Mouse (Mus musculus): Measurements from ENCODE around the gene Slc28a2. TPM values are rescaled to one million over a fixed set of nuclear protein-coding genes. Genes with fewer than 3 reads are reported as not detected.
A peak's percentile ranks its signal among the peaks of the same experiment; 100 is the strongest.
"Not testable (repeated sequence)": the region's sequence is repeated elsewhere in the genome, so short reads cannot be mapped to it uniquely, and the experiment has no call there.

The Slc28a2 gene
- polyA plus RNA-seq, 1 experiment = 0.04 TPM

DNA sequence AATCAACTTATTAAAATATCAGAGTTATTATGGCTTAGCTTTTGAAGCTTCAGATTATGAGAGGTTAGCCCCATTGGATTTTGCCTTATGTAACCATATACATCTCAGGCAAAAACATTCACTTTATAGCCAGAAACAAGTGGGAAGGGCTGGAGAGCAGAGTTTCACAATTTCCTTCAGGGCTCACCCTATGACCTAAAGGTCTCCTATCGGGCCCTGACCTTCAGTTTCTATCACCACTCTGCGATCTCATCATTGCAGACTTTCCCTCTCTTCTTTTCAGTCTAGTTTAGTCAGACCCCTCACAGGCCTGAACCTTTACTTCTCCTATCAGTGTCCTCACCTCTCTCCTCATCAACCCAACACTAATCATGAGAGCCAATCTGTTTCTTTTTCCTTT lies 18.7 kb upstream of the Slc28a2 start:
- TF ChIP-seq CTCF (IDR thresholded peaks at IDR 0.05; ENCODE audit: borderline replicate concordance, extremely low read depth, insufficient read depth, insufficient read length) = no peak
- TF ChIP-seq POLR2A (IDR thresholded peaks at IDR 0.05; ENCODE audit: borderline replicate concordance, extremely low read depth, insufficient read depth, insufficient read length, poor library complexity, severe bottlenecking) = no peak
- no peak for DNase-seq (ENCODE audit: low read depth)

DNA sequence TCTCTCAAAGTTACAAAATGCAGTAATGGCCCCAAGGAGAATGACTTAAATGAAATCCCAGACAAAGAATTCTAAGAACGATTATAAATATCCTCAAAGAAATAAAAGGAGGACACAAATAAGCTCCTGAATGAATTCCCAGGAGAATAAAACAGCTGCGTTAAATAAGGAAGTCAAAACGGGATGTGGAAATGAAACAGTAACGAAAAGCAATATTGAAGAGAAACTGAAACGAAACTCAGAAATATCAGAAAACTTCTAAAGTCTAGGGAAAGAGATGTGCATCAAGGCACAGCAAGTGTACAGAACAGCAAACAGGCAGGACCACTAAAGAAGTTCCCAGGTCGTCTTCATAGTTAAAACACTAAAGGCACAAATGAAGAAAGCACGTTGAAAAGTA lies 17.3 kb upstream of the Slc28a2 start:
- TF ChIP-seq POLR2A (IDR thresholded peaks at IDR 0.05; ENCODE audit: borderline replicate concordance, extremely low read depth, insufficient read depth, insufficient read length, poor library complexity, severe bottlenecking) (no peak), CTCF (IDR thresholded peaks at IDR 0.05; ENCODE audit: borderline replicate concordance, extremely low read depth, insufficient read depth, insufficient read length) (no peak)
- DNase-seq (ENCODE audit: low read depth) = no peak

DNA sequence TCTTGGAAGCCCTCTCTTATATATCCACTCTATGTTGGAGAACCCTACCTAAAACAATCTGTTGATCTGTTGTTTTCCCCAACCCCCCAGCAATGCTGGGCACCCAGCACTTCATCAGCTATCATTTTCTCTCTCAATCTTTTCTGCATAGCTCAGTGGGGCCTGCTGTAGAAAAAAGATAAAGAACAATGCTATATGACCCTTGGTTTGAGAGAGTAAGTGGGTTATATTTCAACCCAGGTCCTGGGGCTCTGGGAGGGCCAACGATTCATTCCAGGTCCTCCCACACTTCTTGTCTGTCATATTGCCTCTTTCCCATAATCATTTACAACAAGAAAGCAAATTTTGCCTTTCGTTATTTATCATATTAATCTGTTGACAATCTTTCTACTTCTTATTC lies 368 bp downstream of the Slc28a2 start:
- DNase-seq (ENCODE audit: low read depth) = not testable (repeated sequence)

DNA sequence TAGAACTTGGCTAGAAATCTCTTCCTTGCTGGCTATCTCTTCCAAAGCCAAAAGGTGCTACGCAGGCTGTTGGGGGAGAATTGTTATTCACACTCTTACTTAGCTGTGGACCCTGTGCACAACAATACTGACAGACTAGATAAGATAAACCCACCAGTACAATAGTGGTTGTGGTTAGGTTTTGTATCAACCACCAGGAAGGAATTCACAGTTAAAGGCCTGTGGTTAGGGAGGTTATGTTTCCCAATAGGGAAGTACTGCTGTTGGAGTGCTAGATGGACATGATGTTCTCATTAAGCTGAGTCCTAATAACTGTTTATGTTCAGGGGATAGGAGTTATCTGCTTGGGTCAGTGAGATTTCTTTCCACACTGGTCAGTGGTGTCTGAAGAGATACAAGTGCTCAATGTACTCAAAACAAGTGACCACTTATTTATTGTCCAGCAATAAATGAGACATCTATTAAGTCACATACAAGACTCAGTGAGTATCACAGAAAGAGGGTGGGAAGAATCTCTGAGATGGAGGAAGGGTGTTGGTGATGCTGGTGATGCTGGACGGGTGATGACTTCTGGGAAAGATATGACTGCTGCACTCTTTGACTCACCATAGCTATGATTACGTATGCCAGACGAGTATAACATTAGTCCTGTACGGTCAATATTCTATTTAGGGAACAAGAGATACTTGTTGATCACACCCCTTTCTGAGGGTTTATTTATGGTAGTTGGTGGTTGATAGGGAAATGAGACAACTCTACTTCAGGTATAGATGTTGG lies 12.6 kb downstream of the Slc28a2 start:
- not testable (repeated sequence) for DNase-seq (ENCODE audit: low read depth)

DNA sequence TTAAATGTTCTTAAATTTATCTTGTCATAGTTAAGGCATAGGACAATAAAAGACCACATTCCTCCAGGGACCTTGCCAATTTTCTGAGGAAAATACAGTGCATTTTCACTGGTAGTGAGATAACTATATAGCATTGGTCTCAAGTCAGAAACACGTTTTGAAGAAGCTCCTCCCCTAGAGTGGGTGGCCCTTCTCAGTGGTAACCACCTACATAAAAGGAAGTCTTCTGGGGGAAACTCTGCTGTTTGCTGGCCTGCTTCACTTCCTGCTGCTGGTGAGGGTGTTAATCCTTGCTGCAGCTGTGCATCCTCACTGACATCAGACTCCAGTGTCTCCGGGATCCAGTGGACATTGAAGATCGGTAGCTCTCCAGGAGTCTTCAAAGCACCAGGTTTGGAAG lies 14.2 kb downstream of the Slc28a2 start:
- not testable (repeated sequence) for DNase-seq (ENCODE audit: low read depth)

DNA sequence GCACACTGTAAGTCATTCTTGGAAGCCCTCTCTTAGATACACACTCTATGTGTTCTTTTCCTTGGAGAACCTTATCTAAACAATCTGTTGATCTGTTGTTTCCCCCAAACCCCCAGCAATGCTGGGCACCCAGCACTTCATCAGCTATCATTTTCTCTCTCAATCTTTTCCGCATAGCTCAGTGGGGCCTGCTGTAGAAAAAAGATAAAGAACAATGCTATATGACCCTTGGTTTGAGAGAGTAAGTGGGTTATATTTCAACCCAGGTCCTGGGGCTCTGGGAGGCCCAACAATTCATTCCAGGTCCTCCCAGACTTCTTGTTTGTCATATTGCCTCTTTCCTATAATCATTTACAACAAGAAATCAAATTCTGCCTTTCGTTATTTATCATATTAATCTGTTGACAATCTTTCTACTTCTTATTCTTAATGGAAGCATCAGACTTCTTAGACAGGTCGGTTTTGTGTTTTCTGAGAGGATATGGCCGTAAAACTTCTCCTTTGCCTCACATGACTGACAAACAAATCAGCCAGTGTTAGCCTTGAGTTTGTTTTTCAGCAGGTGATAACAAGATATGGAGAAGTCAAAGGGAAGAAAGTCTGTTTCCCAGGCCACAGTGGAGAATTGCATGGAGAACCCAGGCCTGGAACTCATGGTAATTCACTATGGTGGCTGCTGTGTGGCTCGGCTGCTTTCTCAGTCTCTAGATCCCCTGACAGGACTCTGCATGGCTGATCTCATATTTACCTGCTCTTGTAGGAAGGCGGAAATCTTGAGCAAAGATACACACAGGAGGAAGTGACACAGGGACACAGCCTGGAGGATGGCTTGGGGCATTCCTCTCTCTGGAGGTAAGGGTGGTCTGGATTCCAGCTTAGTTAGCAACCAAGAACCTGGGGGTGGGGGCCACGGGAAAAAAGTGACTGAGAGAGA lies 15.0 kb downstream of the Slc28a2 start:
- DNase-seq (ENCODE audit: low read depth) = no peak
- TF ChIP-seq CTCF (IDR thresholded peaks at IDR 0.05; ENCODE audit: borderline replicate concordance, extremely low read depth, insufficient read depth, insufficient read length) (no peak), POLR2A (IDR thresholded peaks at IDR 0.05; ENCODE audit: borderline replicate concordance, extremely low read depth, insufficient read depth, insufficient read length, poor library complexity, severe bottlenecking) (no peak)

DNA sequence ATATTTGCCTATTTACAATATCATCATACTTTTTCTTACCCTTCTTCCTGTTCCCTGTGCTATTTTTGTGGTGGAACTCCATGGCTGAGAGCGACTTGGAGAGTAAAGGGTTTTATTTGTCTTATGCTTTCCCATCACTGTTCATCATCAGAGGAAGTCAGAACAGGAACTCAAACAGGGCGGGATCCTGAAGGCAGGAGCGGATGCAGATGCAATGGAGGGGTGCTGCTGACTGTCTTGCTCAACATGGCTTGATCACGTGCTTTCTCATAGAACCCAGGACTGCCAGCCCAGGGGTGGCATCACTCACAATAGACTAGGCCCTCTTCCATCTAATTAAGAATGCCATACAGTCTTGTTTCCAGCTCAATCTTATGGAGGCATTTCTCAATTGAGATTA lies 24.1 kb downstream of the Slc28a2 start:
- DNase-seq (ENCODE audit: low read depth) = no peak
- TF ChIP-seq CTCF (IDR thresholded peaks at IDR 0.05; ENCODE audit: borderline replicate concordance, extremely low read depth, insufficient read depth, insufficient read length) = no peak
- TF ChIP-seq POLR2A (IDR thresholded peaks at IDR 0.05; ENCODE audit: borderline replicate concordance, extremely low read depth, insufficient read depth, insufficient read length, poor library complexity, severe bottlenecking) = no peak

DNA sequence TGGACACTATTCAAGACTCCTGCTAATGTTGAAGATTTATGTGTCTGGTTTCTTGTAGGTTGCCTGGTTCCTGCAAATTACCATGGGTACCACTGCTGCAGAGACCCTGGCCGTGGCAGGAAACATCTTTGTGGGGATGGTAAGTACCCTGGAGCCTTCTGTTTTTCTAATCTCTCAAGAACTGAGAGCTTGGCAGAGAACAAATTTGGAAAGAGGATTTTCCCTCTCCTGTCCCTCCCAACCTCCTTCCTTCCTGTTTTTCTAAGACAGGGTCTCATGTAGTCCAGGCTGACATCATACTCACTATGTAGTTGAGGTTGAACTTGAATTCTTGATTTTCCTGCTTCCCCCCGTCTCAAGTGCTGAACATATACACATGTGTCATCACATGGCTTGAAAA lies 26.1 kb downstream of the Slc28a2 start:
- DNase-seq (ENCODE audit: low read depth) = no peak
- TF ChIP-seq CTCF (IDR thresholded peaks at IDR 0.05; ENCODE audit: borderline replicate concordance, extremely low read depth, insufficient read depth, insufficient read length) (no peak), POLR2A (IDR thresholded peaks at IDR 0.05; ENCODE audit: borderline replicate concordance, extremely low read depth, insufficient read depth, insufficient read length, poor library complexity, severe bottlenecking) (no peak)

DNA sequence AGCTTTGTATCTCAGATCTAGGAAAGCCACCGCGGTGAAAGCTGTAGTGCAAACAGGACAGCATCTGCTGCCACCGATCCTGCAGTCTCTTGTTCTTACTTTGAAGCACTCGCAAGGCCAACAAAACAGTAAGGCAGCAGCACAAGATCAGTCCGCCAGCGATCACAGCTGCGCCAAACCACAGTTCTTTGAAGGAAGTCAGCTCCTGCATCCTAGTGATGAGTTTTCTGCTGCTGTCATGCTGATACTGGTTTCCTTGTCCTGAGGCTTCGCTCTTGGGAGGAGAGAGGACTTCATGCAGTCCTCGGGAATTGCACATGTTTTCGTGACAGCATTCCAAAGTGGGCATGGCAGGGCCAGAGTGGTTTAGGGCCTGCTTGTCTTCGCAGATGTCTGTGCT lies 40.6 kb downstream of the Slc28a2 start:
- TF ChIP-seq POLR2A (IDR thresholded peaks at IDR 0.05; ENCODE audit: borderline replicate concordance, extremely low read depth, insufficient read depth, insufficient read length, poor library complexity, severe bottlenecking) = no peak
- no peak for TF ChIP-seq CTCF (IDR thresholded peaks at IDR 0.05; ENCODE audit: borderline replicate concordance, extremely low read depth, insufficient read depth, insufficient read length)
- peak; percentile 37 for DNase-seq (ENCODE audit: low read depth)

DNA sequence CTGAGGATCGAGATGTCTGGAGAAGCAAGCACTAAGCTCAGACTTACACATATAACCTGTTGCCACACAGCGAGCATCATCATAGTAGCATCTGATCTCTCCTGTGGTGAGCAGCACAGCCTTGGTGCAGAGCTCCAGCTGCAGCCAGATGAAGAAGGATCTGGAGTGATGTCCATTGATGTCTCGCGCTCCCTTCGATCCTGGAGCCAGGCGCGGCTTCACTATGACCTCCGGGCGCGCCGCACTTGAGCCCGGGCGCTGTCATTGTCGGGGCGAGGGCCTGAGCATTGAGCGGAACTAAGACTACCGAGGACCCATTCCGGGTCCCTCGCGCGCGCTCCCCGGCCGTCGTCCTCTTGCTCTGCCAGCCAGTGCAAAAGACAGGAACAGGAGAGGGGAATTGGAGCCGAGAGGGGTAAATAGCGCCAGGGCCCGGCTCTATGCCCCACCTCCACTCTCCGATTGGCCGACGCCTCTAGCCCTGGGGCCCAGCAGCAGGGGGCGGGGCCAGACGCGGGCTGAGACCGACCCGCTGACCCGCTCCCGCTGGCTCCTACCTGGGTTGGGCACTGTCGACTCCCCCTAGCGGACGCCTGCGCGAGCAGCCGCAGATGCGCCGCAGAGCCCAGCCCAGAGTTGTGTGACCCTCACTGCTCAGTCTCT lies 41.2 kb downstream of the Slc28a2 start:
- TF ChIP-seq CTCF (IDR thresholded peaks at IDR 0.05; ENCODE audit: borderline replicate concordance, extremely low read depth, insufficient read depth, insufficient read length) = peak; percentile 72
- TF ChIP-seq POLR2A (IDR thresholded peaks at IDR 0.05; ENCODE audit: borderline replicate concordance, extremely low read depth, insufficient read depth, insufficient read length, poor library complexity, severe bottlenecking) = 0 out of 2 replicates have a peak, but pooled peaks have one; percentile 16
- peak; percentile 96 for DNase-seq (ENCODE audit: low read depth)

DNA sequence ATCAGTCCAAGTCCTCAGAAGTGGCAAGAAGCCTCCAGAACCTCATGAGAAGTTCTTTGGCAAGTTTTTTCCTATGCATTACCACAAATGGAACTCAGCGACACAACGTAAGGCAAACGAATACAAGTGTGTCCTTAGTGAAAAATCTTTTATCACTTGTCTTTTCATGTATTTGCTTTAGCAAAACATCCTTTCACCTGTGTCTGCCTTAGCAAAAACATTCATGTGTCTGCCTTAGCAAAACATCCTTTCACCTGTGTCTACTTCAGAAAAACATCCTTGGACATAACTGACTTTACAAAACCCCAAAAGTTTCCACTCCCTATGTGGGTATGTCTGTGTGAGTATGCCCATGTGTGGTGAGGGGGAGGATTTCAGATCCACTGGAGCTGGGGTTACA lies 42.9 kb downstream of the Slc28a2 start:
- no peak for DNase-seq (ENCODE audit: low read depth)
- TF ChIP-seq CTCF (IDR thresholded peaks at IDR 0.05; ENCODE audit: borderline replicate concordance, extremely low read depth, insufficient read depth, insufficient read length) (no peak), POLR2A (IDR thresholded peaks at IDR 0.05; ENCODE audit: borderline replicate concordance, extremely low read depth, insufficient read depth, insufficient read length, poor library complexity, severe bottlenecking) (no peak)

DNA sequence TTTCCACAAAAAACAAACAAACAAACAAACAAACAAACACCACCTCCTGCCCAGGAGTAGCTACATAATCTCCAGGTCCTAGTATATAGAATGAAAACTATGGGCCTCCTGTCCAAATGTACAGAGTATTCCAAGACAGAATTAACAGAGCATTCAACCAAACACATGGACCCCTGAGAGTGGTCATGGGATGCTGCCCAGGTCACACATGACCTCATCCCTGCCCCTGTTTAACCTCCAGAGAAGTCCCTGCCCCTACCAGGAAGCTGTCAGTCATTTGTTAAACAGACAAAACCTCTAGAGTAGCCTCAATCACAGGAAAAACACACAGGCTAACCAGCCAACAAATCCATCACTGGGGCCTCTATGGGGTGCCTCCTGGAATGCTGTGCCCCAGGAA lies 50.3 kb downstream of the Slc28a2 start:
- DNase-seq (ENCODE audit: low read depth) = no peak
- TF ChIP-seq CTCF (IDR thresholded peaks at IDR 0.05; ENCODE audit: borderline replicate concordance, extremely low read depth, insufficient read depth, insufficient read length) = no peak
- no peak for TF ChIP-seq POLR2A (IDR thresholded peaks at IDR 0.05; ENCODE audit: borderline replicate concordance, extremely low read depth, insufficient read depth, insufficient read length, poor library complexity, severe bottlenecking)

DNA sequence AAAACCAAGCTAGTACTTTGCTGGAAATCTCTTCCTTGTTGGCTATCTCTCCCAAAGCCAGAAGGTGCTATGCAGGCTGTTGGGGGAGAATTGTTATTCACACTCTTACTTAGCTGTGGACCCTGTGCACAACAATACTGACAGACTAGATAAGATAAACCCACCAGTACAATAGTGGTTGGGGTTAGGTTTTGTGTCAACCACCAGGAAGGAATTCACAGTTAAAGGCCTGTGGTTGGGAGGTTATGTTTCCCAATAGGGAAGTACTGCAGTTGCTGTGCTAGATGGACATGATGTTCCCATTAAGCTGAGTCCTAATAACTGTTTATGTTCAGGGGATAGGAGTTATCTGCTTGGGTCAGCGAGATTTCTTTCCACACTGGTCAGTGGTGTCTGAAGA lies 57.5 kb downstream of the Slc28a2 start:
- not testable (repeated sequence) for DNase-seq (ENCODE audit: low read depth)

Measured in brain, embryonic 14.5 days (tissue).